In genomic region chr9:120492400-120493351, GRCm38 (mm10) we compare ENCODE assay signal across 8 mouse cellular contexts. TPM values are rescaled to one million over a fixed set of nuclear protein-coding genes. Genes with fewer than 3 reads are reported as not detected.
DNase-seq lines count a peak whose midpoint lies in the region; ATAC-seq and TF ChIP-seq lines count a peak whose summit lies in the region.

No protein-coding gene starts in this region.

- no peak for TF ChIP-seq EP300 in MEL (IDR thresholded peaks at IDR 0.05; ENCODE audit: low read depth in 1 of 2, low read length in 2 of 2)
- TF ChIP-seq EP300 in lung, postnatal 0 days (IDR thresholded peaks at IDR 0.05), result no peak

- peak; percentile 62 to 90 for TF ChIP-seq POLR2A in MEL (IDR thresholded peaks at IDR 0.05; ENCODE audit: control insufficient read depth in 1 of 2, insufficient read depth in 1 of 2, low read depth in 1 of 2, low read length in 2 of 2, poor library complexity in 1 of 2)

- H3K4me2 ChIP-seq in hindbrain, embryonic 11.5 days (replicated peaks; ENCODE audit: low read depth, low read length), result peak overlapping the region; percentile 85
- peak overlapping the region; percentile 91 for H3K4me2 ChIP-seq in lung, postnatal 0 days (replicated peaks; ENCODE audit: low read depth, low read length)

- H3K27me3 ChIP-seq in MEL (ENCODE audit: control insufficient read depth in 1 of 2, insufficient read depth in 2 of 2, low read length in 2 of 2), result no peaks in the 10 kb centered on the region
- H3K27me3 ChIP-seq in hindbrain, embryonic 11.5 days (ENCODE audit: control insufficient read depth, insufficient read depth, low read length), result no peaks in the 10 kb centered on the region
- no peaks in the 10 kb centered on the region for H3K27me3 ChIP-seq in lung, postnatal 0 days (replicated peaks; ENCODE audit: insufficient read depth, low read length)

- peaks cover 3 to 5% of the 10 kb centered on the region in 2 experiments; a peak in 3 of 4 replicates for H3K36me3 ChIP-seq in MEL (ENCODE audit: control insufficient read depth in 1 of 2, insufficient read depth in 2 of 2, low read length in 2 of 2)
- 0 out of 2 replicates have a peak, but pooled peaks cover 7% of the 10 kb centered on the region for H3K36me3 ChIP-seq in hindbrain, embryonic 11.5 days (ENCODE audit: control insufficient read depth, insufficient read depth, low read length)
- peaks cover 19% of the 10 kb centered on the region; the same call in 1 of the 2 replicates for H3K36me3 ChIP-seq in lung, postnatal 0 days (ENCODE audit: insufficient read depth, low read length)

- DNase-seq in MEL (ENCODE audit: low read depth, low spot score), result peak; percentile 88
- peak; percentile 82 for DNase-seq in cerebellum, adult 8-10 months
- DNase-seq in hindbrain, embryonic 11.5 days (ENCODE audit: low spot score), result peak; percentile 89
- DNase-seq in layer of hippocampus, postnatal 10 days (ENCODE audit: low spot score in 2 of 2), result peak; percentile 77 to 87
- peak; percentile 81 for DNase-seq in lung, postnatal 0 days (ENCODE audit: low spot score)
- DNase-seq in ovary, postnatal 14 days (ENCODE audit: low spot score), result peak; percentile 61
- DNase-seq in thymus, postnatal 14 days, result peak; percentile 89

- under 1% methylated on average over 81 of the region's 97 CpGs for WGBS in hindbrain, embryonic 11.5 days
- under 1% methylated on average over 36 of the region's 97 CpGs for WGBS in lung, postnatal 0 days

- H3K9me3 ChIP-seq in MEL (replicated peaks; ENCODE audit: insufficient read depth, low read length), result no peaks in the 10 kb centered on the region
- no peaks in the 10 kb centered on the region for H3K9me3 ChIP-seq in hindbrain, embryonic 11.5 days (ENCODE audit: control insufficient read depth, low read length)
- no peaks in the 10 kb centered on the region for H3K9me3 ChIP-seq in lung, postnatal 0 days (ENCODE audit: low read length)

- peak overlapping the region; percentile 100 for H3K9ac ChIP-seq in MEL (ENCODE audit: control insufficient read depth, low read depth, low read length, poor library complexity, severe bottlenecking)
- peak overlapping the region; percentile 97 for H3K9ac ChIP-seq in hindbrain, embryonic 11.5 days (ENCODE audit: low read depth, low read length)
- H3K9ac ChIP-seq in lung, postnatal 0 days (replicated peaks; ENCODE audit: low read depth), result peak overlapping the region; percentile 96

- TF ChIP-seq RAD21 in MEL (IDR thresholded peaks at IDR 0.05; ENCODE audit: low read depth, low read length), result no peak

- peak overlapping the region; percentile 98 to 100 for H3K4me3 ChIP-seq in MEL (ENCODE audit: control insufficient read depth in 1 of 2, insufficient read depth in 1 of 2, low read depth in 2 of 2, low read length in 2 of 2)
- H3K4me3 ChIP-seq in hindbrain, embryonic 11.5 days (ENCODE audit: low read depth, low read length), result peak overlapping the region; percentile 78
- H3K4me3 ChIP-seq in lung, postnatal 0 days (ENCODE audit: low read depth, low read length), result peak overlapping the region; percentile 97

- peak overlapping the region; percentile 71 for H3K27ac ChIP-seq in MEL (ENCODE audit: control insufficient read depth, low read depth, low read length)
- H3K27ac ChIP-seq in hindbrain, embryonic 11.5 days (ENCODE audit: low read depth, low read length), result peak overlapping the region; percentile 63
- H3K27ac ChIP-seq in lung, postnatal 0 days (ENCODE audit: low read length), result peak overlapping the region; percentile 91

- H3K4me1 ChIP-seq in MEL (ENCODE audit: control insufficient read depth in 1 of 2, insufficient read depth in 2 of 2, low read length in 2 of 2), result peaks cover 0 to 12% of the 10 kb centered on the region in 2 experiments; a peak in 3 of 4 replicates
- H3K4me1 ChIP-seq in hindbrain, embryonic 11.5 days (replicated peaks; ENCODE audit: control insufficient read depth, insufficient read depth, low read length), result peaks cover 8% of the 10 kb centered on the region; the same call in 1 of the 2 replicates
- 0 out of 2 replicates have a peak, but pooled peaks cover 5% of the 10 kb centered on the region for H3K4me1 ChIP-seq in lung, postnatal 0 days (ENCODE audit: insufficient read depth, low read depth, low read length)

- TF ChIP-seq CTCF in MEL (IDR thresholded peaks at IDR 0.05 in 2 of 3, conservative IDR thresholded peaks at IDR 0.05 in 1 of 3; ENCODE audit: control insufficient read depth in 1 of 3, insufficient read depth in 1 of 3, low read depth in 2 of 3, low read length in 3 of 3, poor library complexity in 1 of 3, severe bottlenecking in 1 of 3), result no peak
- TF ChIP-seq CTCF in lung, postnatal 0 days (IDR thresholded peaks at IDR 0.05), result 0 out of 2 replicates have a peak, but pooled peaks have one; percentile 1

- H3K79me2 ChIP-seq in MEL (ENCODE audit: control insufficient read depth, insufficient read depth, low read length, poor library complexity), result peaks cover 19% of the 10 kb centered on the region

- ATAC-seq in frontal cortex, adult (ENCODE audit: low TSS enrichment), result peak; percentile 70
- peak; percentile 89 for ATAC-seq in hindbrain, embryonic 11.5 days (ENCODE audit: low FRiP score)
- ATAC-seq in lung, postnatal 0 days, result peak; percentile 88

TF ChIP-seq in MEL, 35 proteins besides CTCF, POLR2A, EP300 and RAD21 (continues in another document):
- TF ChIP-seq ZKSCAN1 (IDR thresholded peaks at IDR 0.05; ENCODE audit: low read depth, low read length) (0 out of 2 replicates have a peak, but pooled peaks have one; percentile 4), ZMIZ1 (IDR thresholded peaks at IDR 0.05; ENCODE audit: low read depth, low read length) (peak; percentile 36), NELFE (IDR thresholded peaks at IDR 0.05; ENCODE audit: low read depth, low read length) (peak; percentile 68), RCOR1 (IDR thresholded peaks at IDR 0.05; ENCODE audit: low read depth, low read length) (no peak), USF1 (IDR thresholded peaks at IDR 0.05; ENCODE audit: low read depth, low read length) (peak; percentile 90), GATA1 (IDR thresholded peaks at IDR 0.05; ENCODE audit: low read depth, low read length) (peak; percentile 51; the same call in 1 of the 2 replicates), CHD2 (IDR thresholded peaks at IDR 0.05; ENCODE audit: low read length) (no peak), CHD1 (IDR thresholded peaks at IDR 0.05; ENCODE audit: low read depth, low read length) (no peak), MYC (IDR thresholded peaks at IDR 0.05; ENCODE audit: low read depth, low read length) (0 out of 2 replicates have a peak, but pooled peaks have one; percentile 12), ZC3H11A (IDR thresholded peaks at IDR 0.05; ENCODE audit: low read depth, low read length) (no peak), USF2 (IDR thresholded peaks at IDR 0.05; ENCODE audit: borderline replicate concordance in 1 of 2, insufficient read depth in 1 of 2, low read depth in 1 of 2, low read length in 2 of 2) (0 out of 4 replicates have a peak, but pooled peaks of 1 of the 2 experiments have one; percentile 35), NRF1 (IDR thresholded peaks at IDR 0.05; ENCODE audit: insufficient read depth, low read depth, low read length, poor library complexity, severe bottlenecking) (no peak), GABPA (IDR thresholded peaks at IDR 0.05; ENCODE audit: low read depth, low read length) (no peak), ETS1 (IDR thresholded peaks at IDR 0.05; ENCODE audit: low read depth, low read length) (0 out of 2 replicates have a peak, but pooled peaks have one; percentile 20), MAFK (IDR thresholded peaks at IDR 0.05; ENCODE audit: borderline replicate concordance, low read depth, low read length) (no peak), UBTF (IDR thresholded peaks at IDR 0.05; ENCODE audit: borderline replicate concordance, insufficient read depth, low read depth, low read length) (no peak), BHLHE40 (IDR thresholded peaks at IDR 0.05; ENCODE audit: borderline replicate concordance, low read depth, low read length) (no peak), MEF2A (IDR thresholded peaks at IDR 0.05; ENCODE audit: extremely low read depth, insufficient replicate concordance, low read depth, low read length, poor library complexity, severe bottlenecking) (no peak), MXI1 (IDR thresholded peaks at IDR 0.05; ENCODE audit: low read depth, low read length) (peak; percentile 41), SIN3A (IDR thresholded peaks at IDR 0.05; ENCODE audit: low read length) (peak; percentile 81), POLR2AphosphoS5 (IDR thresholded peaks at IDR 0.05; ENCODE audit: borderline replicate concordance, low read depth, low read length) (no peak), MAZ (IDR thresholded peaks at IDR 0.05; ENCODE audit: low read depth, low read length) (peak; percentile 78), HCFC1 (IDR thresholded peaks at IDR 0.05; ENCODE audit: low read depth, low read length) (peak; percentile 74), MAX (IDR thresholded peaks at IDR 0.05; ENCODE audit: low read length) (peak; percentile 79), POLR2AphosphoS2 (IDR thresholded peaks at IDR 0.05; ENCODE audit: low read length) (peak; percentile 56; the same call in 1 of the 2 replicates), SMC3 (IDR thresholded peaks at IDR 0.05; ENCODE audit: low read depth, low read length) (no peak), TCF12 (IDR thresholded peaks at IDR 0.05; ENCODE audit: low read depth, low read length) (0 out of 2 replicates have a peak, but pooled peaks have one; percentile 6), ELF1 (IDR thresholded peaks at IDR 0.05; ENCODE audit: low read depth, low read length) (0 out of 2 replicates have a peak, but pooled peaks have one; percentile 14), ZNF384 (IDR thresholded peaks at IDR 0.05; ENCODE audit: low read depth, low read length) (no peak)

RNA-seq across cellular contexts. Expression of gene Eif1b, which starts 0.6 kb away (rescaled TPM):
- total RNA-seq in MEL (2012; rRNA removed), result 49.8 and 54.3 TPM in 2 replicates
- polyA plus RNA-seq in MEL (2012; ENCODE audit: insufficient read depth in 1 of 2, insufficient read length in 2 of 2, low read depth in 1 of 2, low replicate concordance in 2 of 2, missing spikeins in 1 of 2), result 100 to 1,000 TPM in 1 of 2 experiments, not detected in 1; 110 TPM
- polyA plus RNA-seq in hindbrain, embryonic 11.5 days (2014; fragmentation: Nextera tagmentation; extraction: Ambion mirVana), result 274 and 279 TPM in 2 replicates
- 100 to 1,000 TPM; 158 to 211 TPM for total RNA-seq in layer of hippocampus, postnatal 10 days (2021)
- polyA plus RNA-seq in lung, postnatal 0 days (2015; fragmentation: Nextera tagmentation; extraction: Ambion mirVana), result 112 and 114 TPM in 2 replicates

RNA-seq across cellular contexts. Expression of gene Entpd3, which starts 46.9 kb away (rescaled TPM):
- not detected in 2 replicates for total RNA-seq in MEL (2012; rRNA removed)
- polyA plus RNA-seq in MEL (2012; ENCODE audit: insufficient read depth in 1 of 2, insufficient read length in 2 of 2, low read depth in 1 of 2, low replicate concordance in 2 of 2, missing spikeins in 1 of 2), result under 1 TPM in 1 of 2 experiments, not detected in 1; 0.03 TPM
- 0.47 and 0.51 TPM in 2 replicates for polyA plus RNA-seq in hindbrain, embryonic 11.5 days (2014; fragmentation: Nextera tagmentation; extraction: Ambion mirVana)
- total RNA-seq in layer of hippocampus, postnatal 10 days (2021), result 1 to 10 TPM; 3.9 to 4.1 TPM
- 3.6 and 4.1 TPM in 2 replicates for polyA plus RNA-seq in lung, postnatal 0 days (2015; fragmentation: Nextera tagmentation; extraction: Ambion mirVana)

Comparison
In these comparisons a context has a peak if more than half of its experiments do, and no peak if none do; other contexts are left out.
1. Peak in every context shown above with its lines: DNase-seq, ATAC-seq, H3K4me3 ChIP-seq and H3K27ac ChIP-seq.